Mouse (Mus musculus): ENCODE measurements at regions not wholly inside any gene's neighbourhood (a gene's known extent, or its start where the extent isn't known, plus 50 kb on each side); places are given as distances from the start of the nearest gene placed in this dataset.

DNA sequence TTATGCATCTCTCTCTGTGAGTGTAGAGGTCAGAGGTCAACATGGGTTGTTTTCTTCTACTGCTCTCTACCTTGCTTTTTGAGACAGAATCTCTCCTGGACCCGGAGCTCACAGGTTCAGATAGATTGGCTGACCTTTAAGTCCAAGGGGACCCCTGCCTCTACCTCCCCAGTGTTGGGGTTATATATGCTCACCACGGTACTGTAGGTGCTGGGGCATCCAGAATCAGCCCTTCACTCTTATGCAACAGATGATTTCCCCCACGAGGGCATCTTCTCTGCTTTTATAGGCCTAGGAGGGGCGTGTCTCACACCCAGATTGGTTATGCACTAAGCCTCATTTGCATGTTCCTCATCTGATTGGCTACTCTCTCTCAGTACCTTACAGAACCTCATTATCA is 282.5 kb upstream of the Zfp64 start:
- H3K4me1 ChIP-seq (replicated peaks; ENCODE audit: control insufficient read depth, insufficient read depth, low read length): no peaks in the 10 kb centered on the region; the same call in 1 of the 2 replicates
- no peaks in the 10 kb centered on the region for H3K36me3 ChIP-seq (ENCODE audit: control insufficient read depth, insufficient read depth, low read length)
- TF ChIP-seq CTCF (IDR thresholded peaks at IDR 0.05; ENCODE audit: borderline replicate concordance, control insufficient read depth, extremely low read depth, insufficient read depth, low read length, poor library complexity): no peak
- no peak for TF ChIP-seq POLR2A (IDR thresholded peaks at IDR 0.05; ENCODE audit: control insufficient read depth, extremely low read depth, insufficient read depth, low read length, poor library complexity)
- H3K27ac ChIP-seq (ENCODE audit: control insufficient read depth, insufficient read depth, low read length): no peak overlapping the region
- no peak for DNase-seq
- WGBS: 86% methylated on average over 4 of the region's 4 CpGs
- no peak overlapping the region for H3K4me3 ChIP-seq (ENCODE audit: control insufficient read depth, insufficient read depth, low read length)
- no peaks in the 10 kb centered on the region for H3K27me3 ChIP-seq (ENCODE audit: control insufficient read depth, insufficient read depth, low read length)

DNA sequence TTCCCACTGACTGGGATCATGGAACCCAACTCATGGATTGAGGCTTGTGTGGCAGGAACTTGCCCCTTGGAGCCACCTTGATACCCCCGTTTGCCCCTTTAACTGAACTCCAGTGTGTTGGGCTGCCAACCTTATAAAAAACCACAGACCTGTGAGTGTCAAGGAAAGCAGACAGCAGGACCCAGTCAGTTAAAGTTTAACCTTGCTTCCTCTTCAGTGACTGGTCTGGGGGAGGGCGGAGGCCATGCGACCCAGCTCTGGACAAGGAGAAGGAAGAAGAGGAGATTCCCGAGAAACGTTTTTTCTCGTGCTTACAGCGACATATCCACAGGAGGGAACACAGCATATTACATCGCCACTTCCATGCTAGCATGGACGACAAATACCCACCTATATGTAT is 281.9 kb upstream of the Zfp64 start:
- H3K27me3 ChIP-seq (ENCODE audit: control insufficient read depth, insufficient read depth, low read length): no peaks in the 10 kb centered on the region
- no peak for TF ChIP-seq POLR2A (IDR thresholded peaks at IDR 0.05; ENCODE audit: control insufficient read depth, extremely low read depth, insufficient read depth, low read length, poor library complexity)
- TF ChIP-seq CTCF (IDR thresholded peaks at IDR 0.05; ENCODE audit: borderline replicate concordance, control insufficient read depth, extremely low read depth, insufficient read depth, low read length, poor library complexity): no peak
- DNase-seq: no peak
- WGBS: 89% methylated on average over 9 of the region's 9 CpGs
- H3K4me1 ChIP-seq (replicated peaks; ENCODE audit: control insufficient read depth, insufficient read depth, low read length): no peaks in the 10 kb centered on the region; the same call in 1 of the 2 replicates
- no peaks in the 10 kb centered on the region for H3K36me3 ChIP-seq (ENCODE audit: control insufficient read depth, insufficient read depth, low read length)
- H3K4me3 ChIP-seq (ENCODE audit: control insufficient read depth, insufficient read depth, low read length): no peak overlapping the region
- no peak overlapping the region for H3K27ac ChIP-seq (ENCODE audit: control insufficient read depth, insufficient read depth, low read length)

DNA sequence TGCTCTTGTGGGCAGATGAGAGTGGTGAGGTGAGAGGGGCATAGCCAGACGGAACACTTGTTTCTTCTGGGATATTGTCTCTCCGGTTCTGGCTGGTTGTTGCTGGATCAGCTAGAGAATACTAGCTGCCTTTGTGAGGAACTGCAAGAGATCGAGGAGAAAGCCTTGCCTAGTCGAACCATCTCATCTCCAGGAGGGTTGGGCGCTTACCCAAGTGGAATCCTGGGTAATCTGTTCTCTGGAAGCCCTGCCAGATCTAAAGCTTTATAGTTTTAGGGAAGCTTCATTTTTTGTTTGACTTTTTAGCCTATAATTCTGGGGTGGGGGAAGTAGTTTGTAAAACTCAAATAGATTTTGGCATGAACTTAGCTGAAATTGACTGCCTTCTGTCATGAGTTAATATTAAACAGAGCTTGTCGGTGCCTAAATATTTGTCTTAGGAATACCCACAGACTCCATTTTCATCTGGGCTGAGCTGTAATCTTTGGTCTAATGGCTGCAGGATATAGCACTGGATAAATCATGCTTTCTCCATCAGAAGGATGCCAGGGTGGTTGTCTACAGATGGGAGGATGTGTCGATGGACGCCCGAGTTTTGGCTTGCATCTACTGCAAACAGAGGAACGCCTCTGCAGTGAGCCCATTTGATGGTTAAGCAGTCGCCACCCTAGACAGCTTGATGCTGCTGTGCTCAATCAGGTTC is 279.1 kb upstream of the Zfp64 start:
- H3K36me3 ChIP-seq (ENCODE audit: control insufficient read depth, insufficient read depth, low read length): no peaks in the 10 kb centered on the region
- WGBS: 93% methylated on average over 11 of the region's 11 CpGs

DNA sequence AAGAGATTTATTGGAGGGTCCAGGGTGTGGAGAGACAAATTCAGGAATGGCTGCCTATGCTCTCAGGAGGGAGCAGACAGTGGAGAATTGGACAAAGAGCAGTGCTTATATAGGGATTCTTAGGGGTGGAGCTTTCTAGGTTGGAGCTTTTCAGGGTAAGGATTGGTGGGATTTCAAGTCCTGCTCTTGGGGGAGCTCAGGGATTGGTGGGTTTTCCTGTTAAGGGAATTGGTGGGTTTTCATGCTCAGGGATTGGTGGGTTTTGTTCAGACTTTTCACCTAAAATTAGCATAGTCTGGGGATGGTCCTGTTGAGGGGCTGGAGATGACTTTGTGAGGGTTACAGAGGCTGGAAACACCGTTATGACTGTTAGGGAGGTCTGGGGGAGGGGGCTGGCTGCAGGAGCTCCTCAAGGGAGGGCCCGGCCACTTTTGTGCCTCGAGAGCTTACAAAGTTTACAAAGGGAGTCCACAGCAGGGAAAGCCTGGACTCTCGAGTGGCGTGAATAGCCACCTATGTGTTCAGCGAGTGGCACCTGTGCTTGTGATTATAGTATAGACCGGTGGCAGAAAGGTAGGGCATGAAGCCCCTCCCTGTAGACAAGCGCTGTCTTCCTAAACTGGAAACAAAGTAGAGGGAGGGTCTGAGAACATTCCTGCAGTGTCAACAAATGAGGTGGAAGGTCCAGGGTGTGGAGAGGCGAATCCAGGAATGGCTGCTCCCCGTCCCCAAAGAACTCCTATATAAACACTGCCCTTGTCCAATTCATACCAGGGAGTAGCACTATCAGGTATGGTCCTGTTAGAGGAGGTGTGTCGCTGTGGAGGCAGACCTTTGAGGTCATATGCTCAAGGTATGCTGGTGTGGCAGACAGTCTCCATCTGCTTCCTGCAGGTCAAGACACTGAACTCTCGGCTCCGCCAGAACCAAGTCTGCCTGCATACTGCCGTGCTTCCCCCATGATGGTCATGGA is 278.1 kb upstream of the Zfp64 start:
- WGBS: 85% methylated on average over 14 of the region's 14 CpGs
- Histone ChIP-seq H3K4me3 (ENCODE audit: control insufficient read depth, insufficient read depth, low read length) (no peak overlapping the region), H3K36me3 (ENCODE audit: control insufficient read depth, insufficient read depth, low read length) (no peaks in the 10 kb centered on the region), H3K27ac (ENCODE audit: control insufficient read depth, insufficient read depth, low read length) (no peak overlapping the region), H3K4me1 (replicated peaks; ENCODE audit: control insufficient read depth, insufficient read depth, low read length) (no peaks in the 10 kb centered on the region), H3K27me3 (ENCODE audit: control insufficient read depth, insufficient read depth, low read length) (no peaks in the 10 kb centered on the region)
- TF ChIP-seq CTCF (IDR thresholded peaks at IDR 0.05; ENCODE audit: borderline replicate concordance, control insufficient read depth, extremely low read depth, insufficient read depth, low read length, poor library complexity) (no peak), POLR2A (IDR thresholded peaks at IDR 0.05; ENCODE audit: control insufficient read depth, extremely low read depth, insufficient read depth, low read length, poor library complexity) (no peak)
- DNase-seq: no peak

More for the DNA sequence above, 279.1 kb upstream of the Zfp64 start:
- Histone ChIP-seq H3K27ac (ENCODE audit: control insufficient read depth, insufficient read depth, low read length) (no peak overlapping the region), H3K4me1 (replicated peaks; ENCODE audit: control insufficient read depth, insufficient read depth, low read length) (no peaks in the 10 kb centered on the region), H3K4me3 (ENCODE audit: control insufficient read depth, insufficient read depth, low read length) (no peak overlapping the region), H3K27me3 (ENCODE audit: control insufficient read depth, insufficient read depth, low read length) (no peaks in the 10 kb centered on the region)
- TF ChIP-seq POLR2A (IDR thresholded peaks at IDR 0.05; ENCODE audit: control insufficient read depth, extremely low read depth, insufficient read depth, low read length, poor library complexity) (no peak), CTCF (IDR thresholded peaks at IDR 0.05; ENCODE audit: borderline replicate concordance, control insufficient read depth, extremely low read depth, insufficient read depth, low read length, poor library complexity) (no peak)
- DNase-seq: no peak

DNA sequence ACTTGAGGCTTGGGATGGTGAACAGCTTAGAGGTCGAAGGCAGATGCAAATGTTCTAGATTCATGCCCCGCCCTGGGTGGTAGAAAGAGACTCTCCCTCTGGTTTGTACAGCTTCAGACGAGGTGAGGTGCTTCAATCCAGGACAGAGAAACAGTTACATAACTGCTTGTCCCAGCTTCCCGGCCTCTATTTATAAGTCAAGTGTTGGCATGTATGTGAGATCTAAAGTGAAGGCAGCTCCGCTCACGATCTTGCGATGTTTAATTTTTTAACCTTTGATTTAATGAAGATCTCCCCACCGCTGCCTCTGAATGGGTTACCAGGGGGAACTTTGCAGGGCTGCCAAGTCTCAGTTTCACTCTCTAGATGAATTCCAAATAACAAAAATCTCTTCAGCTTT is 266.9 kb upstream of the Zfp64 start:
- Histone ChIP-seq H3K27ac (ENCODE audit: control insufficient read depth, insufficient read depth, low read length) (no peak overlapping the region), H3K4me3 (ENCODE audit: control insufficient read depth, insufficient read depth, low read length) (no peak overlapping the region), H3K4me1 (replicated peaks; ENCODE audit: control insufficient read depth, insufficient read depth, low read length) (peaks cover 3% of the 10 kb centered on the region; the same call in 1 of the 2 replicates), H3K36me3 (ENCODE audit: control insufficient read depth, insufficient read depth, low read length) (no peaks in the 10 kb centered on the region), H3K27me3 (ENCODE audit: control insufficient read depth, insufficient read depth, low read length) (no peaks in the 10 kb centered on the region)
- no peak for DNase-seq
- 94% methylated on average over 8 of the region's 8 CpGs for WGBS
- no peak for TF ChIP-seq POLR2A (IDR thresholded peaks at IDR 0.05; ENCODE audit: control insufficient read depth, extremely low read depth, insufficient read depth, low read length, poor library complexity)
- no peak for TF ChIP-seq CTCF (IDR thresholded peaks at IDR 0.05; ENCODE audit: borderline replicate concordance, control insufficient read depth, extremely low read depth, insufficient read depth, low read length, poor library complexity)

DNA sequence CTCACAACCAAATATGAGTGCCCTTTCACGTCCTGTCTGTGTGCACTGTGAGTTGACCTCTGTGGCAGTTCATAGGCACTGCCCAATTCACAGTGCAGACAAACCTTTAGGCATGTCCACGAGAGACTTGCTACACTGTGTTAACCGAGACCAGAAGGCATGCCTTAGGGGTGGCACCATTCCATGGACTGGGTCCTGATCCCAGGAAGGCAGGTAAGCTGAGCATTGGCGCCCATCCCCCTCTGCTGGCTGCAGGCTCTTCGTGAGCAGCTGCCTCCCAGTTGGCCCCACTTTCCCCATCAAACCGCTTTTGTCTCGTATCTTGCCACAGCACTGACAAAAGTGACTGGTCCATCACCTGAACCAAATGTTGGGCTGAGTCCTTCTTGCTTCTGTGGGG is 265.8 kb upstream of the Zfp64 start:
- WGBS: 69% methylated on average over 7 of the region's 7 CpGs
- TF ChIP-seq POLR2A (IDR thresholded peaks at IDR 0.05; ENCODE audit: control insufficient read depth, extremely low read depth, insufficient read depth, low read length, poor library complexity) (no peak), CTCF (IDR thresholded peaks at IDR 0.05; ENCODE audit: borderline replicate concordance, control insufficient read depth, extremely low read depth, insufficient read depth, low read length, poor library complexity) (no peak)
- DNase-seq: no peak
- no peaks in the 10 kb centered on the region for H3K36me3 ChIP-seq (ENCODE audit: control insufficient read depth, insufficient read depth, low read length)
- H3K27me3 ChIP-seq (ENCODE audit: control insufficient read depth, insufficient read depth, low read length): no peaks in the 10 kb centered on the region
- peaks cover 3% of the 10 kb centered on the region; the same call in 1 of the 2 replicates for H3K4me1 ChIP-seq (replicated peaks; ENCODE audit: control insufficient read depth, insufficient read depth, low read length)
- no peak overlapping the region for H3K4me3 ChIP-seq (ENCODE audit: control insufficient read depth, insufficient read depth, low read length)
- no peak overlapping the region for H3K27ac ChIP-seq (ENCODE audit: control insufficient read depth, insufficient read depth, low read length)

Data from thymus, adult 2 months (tissue).